Mouse (Mus musculus) megakaryocyte, embryonic 14.5 days (primary cell): ENCODE measurements around the gene Hnf1a. TPM values are rescaled to one million over a fixed set of nuclear protein-coding genes. Genes with fewer than 3 reads are reported as not detected.
A peak's percentile ranks its signal among the peaks of the same experiment; 100 is the strongest.

Source experiments
- H3K27me3 ChIP-seq: replicated peaks from 2 replicates; pipeline ENCODE3; 2012; ENCODE audit warnings: inconsistent platforms
- H3K36me3 ChIP-seq: replicated peaks from 2 replicates; pipeline ENCODE3; 2012; ENCODE audit warnings: low read length, inconsistent platforms, mixed read lengths
- H3K4me1 ChIP-seq: 2 replicates; pipeline ENCODE4 v1.6.1; 2012; ENCODE audit warnings: inconsistent platforms
- H3K4me3 ChIP-seq: replicated peaks from 2 replicates; pipeline ENCODE3; 2012; ENCODE audit warnings: moderate library complexity, mild to moderate bottlenecking, inconsistent platforms
- H3K9me3 ChIP-seq: 2 replicates; pipeline ENCODE4 v1.6.1; 2012; ENCODE audit warnings: inconsistent platforms
- FLI1 ChIP-seq: IDR thresholded peaks from 2 replicates; pipeline ENCODE4 v1.6.1; 2012; ENCODE audit warnings: low read length, inconsistent platforms, mixed read lengths
- GATA1 ChIP-seq: IDR thresholded peaks from 3 replicates; pipeline ENCODE4 v1.6.1; 2012; ENCODE audit warnings: mixed read lengths, low read length, inconsistent platforms, borderline replicate concordance
- polyA plus RNA-seq: library from polyadenylated mRNA; stranded (reverse); fragments of >175 nt; gene quantifications from 2 replicates; pipeline ENCODE4 v1.2.3, GENCODE M21; 2012; ENCODE audit warnings: low replicate concordance; ENCODE audit not compliant: insufficient read depth

Gene Hnf1a
- polyA plus RNA-seq, 1 experiment = not detected

DNA sequence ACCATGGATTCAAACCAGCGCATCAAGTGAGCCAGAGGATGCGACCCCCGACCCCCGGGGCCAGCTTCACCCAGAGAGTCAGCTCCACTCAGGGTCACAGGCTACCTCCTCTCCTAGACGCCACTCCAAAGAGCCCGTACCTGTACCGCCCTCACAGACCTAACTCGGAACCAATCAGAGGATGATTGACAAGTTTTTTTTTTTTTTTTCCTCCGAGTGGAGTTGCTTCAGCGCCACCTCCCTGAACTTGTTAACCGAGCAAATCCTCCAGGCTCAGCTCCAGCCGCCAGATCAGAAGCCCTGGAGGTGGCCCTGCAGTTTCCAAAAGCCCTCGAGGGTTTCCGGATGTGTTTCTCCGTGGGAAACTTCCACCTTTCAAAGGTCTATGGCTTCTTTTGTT lies 11.1 kb upstream of the Hnf1a start:
- peaks cover 11% of the 10 kb centered on the region for H3K27me3 ChIP-seq
- no peaks in the 10 kb centered on the region for H3K36me3 ChIP-seq
- H3K4me1 ChIP-seq = peaks cover 25% of the 10 kb centered on the region
- TF ChIP-seq FLI1 (no peak), GATA1 (no peak)
- peaks cover 6% of the 10 kb centered on the region for H3K9me3 ChIP-seq
- H3K4me3 ChIP-seq = no peak overlapping the region

DNA sequence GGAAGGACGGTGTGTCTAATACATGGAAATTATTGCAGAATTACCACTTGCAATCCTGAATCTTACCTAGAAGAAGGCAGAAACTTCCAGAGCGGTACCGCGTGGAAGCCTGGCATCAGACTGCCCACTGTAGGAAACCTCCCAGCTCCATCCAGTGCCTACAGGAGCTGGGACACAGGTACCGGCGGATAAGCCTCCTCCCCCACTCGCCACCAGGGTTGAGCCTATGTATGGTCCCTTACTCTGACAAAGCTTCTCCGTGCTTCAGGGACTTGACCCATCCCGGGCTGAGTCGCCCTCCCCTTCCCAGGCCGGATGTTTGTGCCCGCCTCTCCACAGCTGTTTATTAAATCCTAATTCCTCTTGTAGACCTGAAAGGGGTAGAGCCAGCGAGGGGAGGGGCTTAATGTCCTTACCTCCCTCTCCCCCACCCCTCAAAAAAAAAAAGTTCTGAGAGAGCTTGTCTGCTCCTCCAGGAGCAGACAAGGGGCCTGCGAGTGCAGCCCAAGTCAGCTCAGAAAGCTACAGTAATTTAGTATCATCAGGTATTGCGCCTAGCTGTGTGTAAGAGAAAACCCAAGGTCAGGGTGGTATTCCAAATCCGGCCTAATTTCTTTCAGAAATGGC lies 9.3 kb upstream of the Hnf1a start:
- no peaks in the 10 kb centered on the region for H3K36me3 ChIP-seq
- H3K9me3 ChIP-seq = peaks cover 6% of the 10 kb centered on the region
- TF ChIP-seq GATA1 = no peak
- no peak for TF ChIP-seq FLI1
- H3K4me3 ChIP-seq = peak overlapping the region; percentile 92
- peaks cover 9% of the 10 kb centered on the region for H3K27me3 ChIP-seq
- H3K4me1 ChIP-seq = peaks cover 32% of the 10 kb centered on the region

DNA sequence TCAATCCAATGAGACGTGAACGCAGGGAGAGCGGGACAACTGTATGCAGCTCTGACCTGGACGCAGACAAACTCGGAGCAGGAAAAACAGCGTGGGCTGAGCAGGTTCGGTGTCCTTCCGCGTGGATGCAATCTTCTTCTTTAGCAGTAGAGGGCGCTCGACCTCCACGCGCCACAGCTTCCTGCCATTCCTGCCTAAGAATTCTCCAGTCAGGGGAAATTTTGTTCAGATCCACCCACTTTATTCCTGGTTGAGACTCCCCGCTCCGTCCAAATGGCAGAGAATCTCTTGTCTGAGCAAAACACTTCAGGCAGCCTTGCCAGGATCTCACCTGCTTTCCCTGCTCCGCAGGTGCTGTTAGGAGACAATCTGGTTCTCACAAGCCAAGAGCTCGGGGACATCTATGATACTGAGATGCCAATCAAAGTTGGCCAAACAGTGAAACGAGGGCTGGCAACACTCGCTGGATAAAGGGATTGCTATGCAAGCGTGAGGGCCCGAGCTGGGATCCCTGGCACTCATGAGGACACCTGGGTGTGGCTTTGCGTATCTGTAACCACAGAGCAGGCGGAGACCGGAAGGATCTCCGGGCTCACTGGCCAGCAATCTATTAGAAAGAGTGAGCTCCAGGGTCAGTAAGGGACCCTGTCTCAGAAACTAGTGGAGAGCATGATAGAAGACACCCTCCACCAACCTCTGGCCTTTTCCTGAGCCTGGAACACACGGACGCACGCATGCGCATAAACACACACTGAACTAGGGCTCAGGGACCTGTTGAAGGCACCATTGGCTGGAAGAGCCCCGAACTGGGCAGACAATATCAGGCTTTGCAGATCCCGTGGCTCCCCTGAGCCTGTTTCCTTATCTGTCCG lies 8.6 kb upstream of the Hnf1a start:
- H3K36me3 ChIP-seq = no peaks in the 10 kb centered on the region
- H3K9me3 ChIP-seq = peaks cover 6% of the 10 kb centered on the region
- H3K27me3 ChIP-seq = peaks cover 6% of the 10 kb centered on the region
- H3K4me3 ChIP-seq = peak overlapping the region; percentile 92
- no peak for TF ChIP-seq GATA1
- peaks cover 32% of the 10 kb centered on the region for H3K4me1 ChIP-seq

DNA sequence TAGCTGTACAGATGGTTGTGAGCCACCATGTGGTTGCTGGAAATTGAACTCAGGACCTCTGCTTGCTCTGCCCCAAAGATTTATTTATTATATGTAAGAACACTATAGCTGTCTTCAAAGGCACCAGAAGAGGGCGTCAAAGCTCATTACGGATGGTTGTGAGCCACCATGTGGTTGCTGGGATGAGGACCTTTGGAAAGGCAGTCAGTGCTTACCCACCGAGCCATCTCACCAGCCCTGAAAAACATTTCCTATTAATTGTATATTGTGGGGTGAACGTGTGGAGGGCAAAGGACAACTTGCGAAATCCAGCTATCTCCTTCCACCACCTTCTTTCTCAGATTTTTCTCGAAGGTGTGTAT lies 8.0 kb upstream of the Hnf1a start:
- no peak for TF ChIP-seq GATA1
- TF ChIP-seq FLI1 = no peak
- H3K4me1 ChIP-seq = peaks cover 32% of the 10 kb centered on the region
- H3K27me3 ChIP-seq = peaks cover 4% of the 10 kb centered on the region
- H3K36me3 ChIP-seq = no peaks in the 10 kb centered on the region
- peak overlapping the region; percentile 92 for H3K4me3 ChIP-seq
- H3K9me3 ChIP-seq = peaks cover 6% of the 10 kb centered on the region

DNA sequence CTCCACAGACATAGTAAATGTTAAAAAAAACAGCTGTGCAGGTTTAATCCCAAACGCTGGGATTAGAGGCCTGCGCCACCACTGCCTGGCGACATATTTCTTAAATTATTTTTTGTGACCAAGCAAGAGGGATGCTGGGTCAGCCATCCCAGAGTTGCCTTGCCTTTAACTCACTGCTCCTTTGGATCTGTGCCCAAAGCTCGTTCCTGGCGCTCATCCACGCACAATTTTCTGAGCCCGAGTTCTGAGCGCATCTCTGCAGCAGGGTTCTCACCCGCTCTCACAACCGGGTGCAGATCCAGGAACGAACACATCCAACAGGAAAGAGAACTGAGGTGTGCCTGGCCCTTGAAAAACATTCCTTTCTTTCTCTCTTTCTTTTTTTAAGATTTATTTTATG lies 7.6 kb upstream of the Hnf1a start:
- TF ChIP-seq FLI1 = no peak
- TF ChIP-seq GATA1 = no peak

DNA sequence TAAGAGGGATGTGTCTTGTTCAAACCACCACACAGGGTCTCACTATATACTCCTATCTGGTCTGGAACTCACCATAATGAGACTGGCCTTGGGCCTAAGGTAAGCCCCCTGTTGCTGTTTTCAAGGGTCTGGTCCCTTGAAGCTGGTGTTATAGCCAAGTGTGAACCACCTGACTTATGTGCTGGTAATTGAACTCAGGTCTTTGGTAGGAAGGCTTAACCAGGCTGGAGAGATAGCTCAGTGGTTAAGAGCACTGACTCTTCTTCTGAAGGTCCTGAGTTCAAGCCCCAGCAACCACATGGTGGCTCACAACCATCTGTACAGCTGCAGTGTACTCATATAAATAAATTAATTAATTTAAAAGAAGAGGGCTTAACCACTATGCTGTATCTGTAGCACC lies 6.0 kb upstream of the Hnf1a start:
- Histone ChIP-seq H3K4me3 (no peak overlapping the region), H3K27me3 (no peaks in the 10 kb centered on the region), H3K9me3 (no peaks in the 10 kb centered on the region), H3K4me1 (peaks cover 35% of the 10 kb centered on the region), H3K36me3 (no peaks in the 10 kb centered on the region)
- no peak for TF ChIP-seq GATA1
- TF ChIP-seq FLI1 = no peak

More for the DNA sequence above, 7.6 kb upstream of the Hnf1a start:
- Histone ChIP-seq H3K9me3 (peaks cover 2% of the 10 kb centered on the region), H3K27me3 (peaks cover under 1% of the 10 kb centered on the region), H3K4me1 (peaks cover 32% of the 10 kb centered on the region), H3K4me3 (no peak overlapping the region), H3K36me3 (no peaks in the 10 kb centered on the region)

DNA sequence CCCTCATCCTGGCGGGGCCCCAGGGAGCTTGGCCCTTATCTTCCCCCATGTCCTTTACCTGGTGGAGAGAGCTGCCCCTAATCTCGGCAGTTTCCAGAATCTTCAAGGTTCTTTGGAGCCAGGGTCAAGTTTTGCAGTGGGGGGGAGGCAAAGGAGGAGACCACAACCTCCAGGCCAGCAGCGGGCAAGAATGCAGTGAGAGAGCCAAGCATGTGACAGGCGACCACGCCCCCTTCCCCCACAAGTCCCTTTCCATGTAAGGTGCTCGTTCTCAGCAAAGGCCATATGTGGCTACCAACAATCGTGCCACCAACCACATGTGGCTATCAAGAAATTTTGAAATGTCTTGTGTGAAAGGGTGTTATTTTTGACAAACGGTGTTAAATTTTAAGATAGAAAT lies 2.2 kb upstream of the Hnf1a start:
- Histone ChIP-seq H3K4me1 (peaks cover 12% of the 10 kb centered on the region), H3K27me3 (peaks cover 29% of the 10 kb centered on the region), H3K36me3 (no peaks in the 10 kb centered on the region), H3K4me3 (no peak overlapping the region), H3K9me3 (no peaks in the 10 kb centered on the region)
- TF ChIP-seq GATA1 (no peak), FLI1 (no peak)

DNA sequence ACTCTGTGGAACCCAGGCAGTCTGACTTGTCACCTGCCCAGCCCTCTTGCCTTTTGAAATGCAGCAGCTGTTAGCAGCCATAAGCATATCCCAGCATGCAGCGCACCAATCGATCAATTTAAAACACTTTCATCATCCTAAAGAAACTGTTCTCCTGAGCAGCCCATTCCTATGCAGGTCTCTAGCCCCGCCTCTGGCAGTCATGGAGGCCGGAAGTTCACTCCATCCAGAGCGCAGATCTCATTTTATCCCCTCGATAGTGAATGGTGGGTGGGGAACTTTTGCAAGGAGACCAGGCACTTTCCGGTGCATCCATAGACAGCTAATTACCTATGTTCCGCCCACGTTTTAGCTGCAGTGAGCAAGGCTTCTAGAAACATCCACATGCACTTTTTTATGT lies 1.3 kb upstream of the Hnf1a start:
- peaks cover 38% of the 10 kb centered on the region for H3K27me3 ChIP-seq
- H3K9me3 ChIP-seq = no peaks in the 10 kb centered on the region
- H3K4me3 ChIP-seq = no peak overlapping the region
- TF ChIP-seq GATA1 = no peak
- no peak for TF ChIP-seq FLI1
- H3K4me1 ChIP-seq = peaks cover 20% of the 10 kb centered on the region
- no peaks in the 10 kb centered on the region for H3K36me3 ChIP-seq

DNA sequence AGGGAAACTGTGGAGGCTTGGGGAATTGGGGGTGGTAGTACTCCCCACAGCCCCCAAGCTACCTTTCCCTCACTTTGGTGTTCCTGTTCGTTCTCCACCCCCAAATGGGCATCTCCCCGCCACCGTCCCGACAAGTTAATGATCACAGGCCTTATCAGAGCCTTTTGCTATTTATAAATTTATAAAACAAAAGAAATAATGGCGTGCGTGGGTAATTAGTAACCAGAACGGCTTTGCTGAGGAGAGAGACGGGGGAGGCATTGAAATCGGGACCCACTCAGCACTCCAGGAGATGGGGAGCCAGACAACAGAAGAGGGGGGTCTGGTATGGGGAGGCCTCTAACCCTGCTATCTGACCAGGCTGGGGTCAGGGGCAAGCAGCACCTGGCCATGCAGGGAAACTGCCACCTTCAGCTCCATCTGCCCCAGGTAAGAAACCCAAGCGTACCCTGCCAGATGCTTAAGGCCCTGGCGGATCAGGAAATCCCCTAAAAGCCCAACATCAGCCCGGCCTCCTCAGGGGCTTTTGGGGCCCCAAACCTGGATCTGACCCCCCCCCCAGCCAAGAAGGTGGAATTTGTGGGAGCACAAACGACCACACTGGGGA lies 1.2 kb downstream of the Hnf1a start:
- Histone ChIP-seq H3K4me3 (no peak overlapping the region), H3K36me3 (no peaks in the 10 kb centered on the region), H3K27me3 (peaks cover 56% of the 10 kb centered on the region), H3K9me3 (no peaks in the 10 kb centered on the region), H3K4me1 (peaks cover 21% of the 10 kb centered on the region)
- TF ChIP-seq GATA1 = no peak
- TF ChIP-seq FLI1 = no peak

DNA sequence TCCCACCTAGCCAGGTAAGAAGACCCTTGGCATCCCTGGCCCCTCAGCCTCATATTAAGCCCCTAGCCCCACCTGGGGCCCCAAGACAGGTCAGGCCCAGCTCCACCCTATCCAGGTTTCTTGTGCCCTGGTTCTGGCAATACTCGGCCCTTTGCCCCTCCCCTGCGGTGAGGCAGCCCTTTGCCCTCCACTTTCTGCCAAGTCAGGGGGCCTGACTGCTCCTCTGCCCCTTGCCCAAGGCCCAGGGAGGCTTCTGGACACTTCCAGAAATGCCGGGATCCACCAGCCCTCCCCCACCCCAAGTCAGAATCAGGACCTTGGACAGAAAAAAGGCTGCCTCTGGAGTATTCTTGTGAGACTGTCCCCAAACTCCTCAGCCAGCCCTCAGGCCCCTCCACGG lies 1.8 kb downstream of the Hnf1a start:
- no peaks in the 10 kb centered on the region for H3K36me3 ChIP-seq
- no peaks in the 10 kb centered on the region for H3K9me3 ChIP-seq
- H3K27me3 ChIP-seq = peaks cover 56% of the 10 kb centered on the region
- no peak overlapping the region for H3K4me3 ChIP-seq
- TF ChIP-seq GATA1 (no peak), FLI1 (no peak)
- peaks cover 27% of the 10 kb centered on the region for H3K4me1 ChIP-seq
